Mouse (Mus musculus): Measurements from ENCODE around the gene Med12l. TPM values are rescaled to one million over a fixed set of nuclear protein-coding genes. Genes with fewer than 3 reads are reported as not detected.

Med12l gene
- total and polyA plus RNA-seq, 3 experiments, result 0.93 to 2.0 (median 1.5) TPM

- Histone ChIP-seq H3K4me2 (ENCODE audit: insufficient read depth, low read depth, poor library complexity, severe bottlenecking) (no peak overlapping the region), H3K4me3 (replicated peaks in 1 of 3; ENCODE audit: low read depth in 2 of 3, low read length in 2 of 3, poor library complexity in 1 of 3) (no peak overlapping the region), H3K27ac (ENCODE audit: insufficient read depth, low read depth) (no peak overlapping the region), H3K79me2 (replicated peaks; ENCODE audit: control insufficient read depth, extremely low read depth, insufficient read depth, poor library complexity, severe bottlenecking) (no peaks in the 10 kb centered on the region), H3K4me1 (ENCODE audit: control insufficient read depth in 1 of 2, insufficient read depth in 2 of 2) (no peaks in the 10 kb centered on the region), H3K36me3 (replicated peaks in 1 of 2; ENCODE audit: control insufficient read depth in 1 of 2, insufficient read depth in 1 of 2, low read length in 1 of 2) (no peaks in the 10 kb centered on the region), H3K27me3 (replicated peaks) (no peaks in the 10 kb centered on the region), H3K9me3 (replicated peaks; ENCODE audit: low read length) (no peaks in the 10 kb centered on the region), H3K9ac (ENCODE audit: insufficient read depth, low read depth) (no peak overlapping the region)
- DNase-seq (ENCODE audit: extremely low read depth), result no peak
- dilution Hi-C loops (cut with MboI; ENCODE audit: extremely low pct_ligation_motif_present, extremely low pct_unique_long_range_greater_than_20kb, low sequenced_read_pairs) (no loop called here), in situ Hi-C loops (cut with MboI; ENCODE audit: low pct_ligation_motif_present, low pct_unique_long_range_greater_than_20kb, low sequenced_read_pairs) (no loop called here)
- TF ChIP-seq POLR2A (IDR thresholded peaks at IDR 0.05; ENCODE audit: low read depth, low read length) (no peak), USF1 (IDR thresholded peaks at IDR 0.05; ENCODE audit: low read depth, low read length) (no peak), NELFE (IDR thresholded peaks at IDR 0.05; ENCODE audit: low read depth, low read length) (no peak), TBP (conservative IDR thresholded peaks at IDR 0.05; ENCODE audit: low read depth, low read length) (no peak), CHD2 (IDR thresholded peaks at IDR 0.05; ENCODE audit: low read length) (no peak), TCF12 (IDR thresholded peaks at IDR 0.05; ENCODE audit: low read depth, low read length) (no peak), ETS1 (conservative IDR thresholded peaks at IDR 0.05; ENCODE audit: low read depth, low read length) (no peak), MXI1 (IDR thresholded peaks at IDR 0.05; ENCODE audit: low read depth, low read length) (no peak), MAX (IDR thresholded peaks at IDR 0.05; ENCODE audit: low read length) (no peak), SIN3A (IDR thresholded peaks at IDR 0.05; ENCODE audit: low read length) (no peak), CTCF (conservative IDR thresholded peaks at IDR 0.05 in 1 of 2, IDR thresholded peaks at IDR 0.05 in 1 of 2; ENCODE audit: low read depth in 2 of 2, low read length in 2 of 2) (no peak), BHLHE40 (IDR thresholded peaks at IDR 0.05; ENCODE audit: low read depth, low read length) (no peak), RAD21 (IDR thresholded peaks at IDR 0.05; ENCODE audit: low read depth, low read length) (no peak), SMC3 (IDR thresholded peaks at IDR 0.05; ENCODE audit: low read depth, low read length) (no peak), NRF1 (IDR thresholded peaks at IDR 0.05; ENCODE audit: low read depth, low read length) (no peak), MEF2A (IDR thresholded peaks at IDR 0.05; ENCODE audit: borderline replicate concordance, low read depth, low read length) (no peak), ZMIZ1 (IDR thresholded peaks at IDR 0.05; ENCODE audit: low read depth, low read length) (no peak), MYC (IDR thresholded peaks at IDR 0.05; ENCODE audit: low read depth, low read length) (no peak)
Measured at GRCm38 (mm10) chr3:59025193-59025535, 19.5 kb downstream of the Med12l start.

GRCm38 (mm10) chr3:59028696-59029095 lies 23.1 kb downstream of the Med12l start:
- no peak for DNase-seq (ENCODE audit: extremely low read depth)
- Histone ChIP-seq H3K9me3 (replicated peaks; ENCODE audit: low read length) (no peaks in the 10 kb centered on the region), H3K79me2 (replicated peaks; ENCODE audit: control insufficient read depth, extremely low read depth, insufficient read depth, poor library complexity, severe bottlenecking) (no peaks in the 10 kb centered on the region), H3K4me2 (ENCODE audit: insufficient read depth, low read depth, poor library complexity, severe bottlenecking) (no peak overlapping the region), H3K4me3 (replicated peaks in 1 of 3; ENCODE audit: low read depth in 2 of 3, low read length in 2 of 3, poor library complexity in 1 of 3) (no peak overlapping the region), H3K36me3 (replicated peaks in 1 of 2; ENCODE audit: control insufficient read depth in 1 of 2, insufficient read depth in 1 of 2, low read length in 1 of 2) (no peaks in the 10 kb centered on the region), H3K4me1 (ENCODE audit: control insufficient read depth in 1 of 2, insufficient read depth in 2 of 2) (no peaks in the 10 kb centered on the region), H3K27ac (ENCODE audit: insufficient read depth, low read depth) (no peak overlapping the region), H3K9ac (ENCODE audit: insufficient read depth, low read depth) (no peak overlapping the region), H3K27me3 (replicated peaks) (no peaks in the 10 kb centered on the region)
- in situ Hi-C loops (cut with MboI; ENCODE audit: low pct_ligation_motif_present, low pct_unique_long_range_greater_than_20kb, low sequenced_read_pairs), result no loop called here
- no peak for TF ChIP-seq MYC (IDR thresholded peaks at IDR 0.05; ENCODE audit: low read depth, low read length)
- TF ChIP-seq USF2 (conservative IDR thresholded peaks at IDR 0.05; ENCODE audit: low read depth, low read length), result no peak
- TF ChIP-seq CHD2 (IDR thresholded peaks at IDR 0.05; ENCODE audit: low read length), result no peak
- no peak for TF ChIP-seq POLR2A (IDR thresholded peaks at IDR 0.05; ENCODE audit: low read depth, low read length)
- TF ChIP-seq IRF4 (IDR thresholded peaks at IDR 0.05; ENCODE audit: low read depth, low read length), result no peak
- no peak for TF ChIP-seq MXI1 (IDR thresholded peaks at IDR 0.05; ENCODE audit: low read depth, low read length)
- TF ChIP-seq JUN (IDR thresholded peaks at IDR 0.05; ENCODE audit: insufficient read depth, low read depth, low read length), result no peak
- TF ChIP-seq BHLHE40 (IDR thresholded peaks at IDR 0.05; ENCODE audit: low read depth, low read length), result no peak
- TF ChIP-seq JUND (conservative IDR thresholded peaks at IDR 0.05; ENCODE audit: low read depth, low read length), result no peak
- no peak for TF ChIP-seq KAT2A (IDR thresholded peaks at IDR 0.05; ENCODE audit: insufficient replicate concordance, low read length)
- no peak for TF ChIP-seq EP300 (IDR thresholded peaks at IDR 0.05; ENCODE audit: low read length)
- dilution Hi-C loops (cut with MboI; ENCODE audit: extremely low pct_ligation_motif_present, extremely low pct_unique_long_range_greater_than_20kb, low sequenced_read_pairs), result no loop called here
